Mouse (Mus musculus) liver, adult 2 months (tissue): ENCODE measurements at regions not wholly inside any gene's neighbourhood (a gene's known extent, or its start where the extent isn't known, plus 50 kb on each side); places are given as distances from the start of the nearest gene placed in this dataset.

Experiments
- CTCF ChIP-seq: fragments of 200-500 bp; IDR thresholded peaks from 2 replicates; pipeline ENCODE4 v1.5.1; 2011; ENCODE audit warnings: low read depth, low read length, control low read depth
- POLR2A ChIP-seq: fragments of 200-500 bp; IDR thresholded peaks from 2 replicates; pipeline ENCODE4 v1.6.1; 2011; ENCODE audit warnings: low read length, control low read depth; ENCODE audit not compliant: insufficient read depth; ENCODE audit errors: extremely low read depth

- TF ChIP-seq CTCF (no peak), POLR2A (no peak)
Observed at GRCm38 (mm10) chr1:81780583-81780982, 452.3 kb upstream of the Gm9747 start.
